Mouse (Mus musculus) hindbrain, embryonic 11.5 days (tissue): ENCODE results near the gene B4galnt2. TPM values are rescaled to one million over a fixed set of nuclear protein-coding genes. Genes with fewer than 3 reads are reported as not detected.

ENCODE experiments used
- ATAC-seq: fragments of 200-750 bp; cut with Nextera tagmentation; 2 replicates; pipeline ENCODE4 v1.8.0; 2017; ENCODE audit warnings: mild to moderate bottlenecking, moderate TSS enrichment, moderate library complexity; ENCODE audit not compliant: low FRiP score
- DNase-seq: peaks from one replicate; pipeline ENCODE4 v3.0.0-alpha.2; 2015; ENCODE audit warnings: low spot score
- H3K27ac ChIP-seq: fragments of 300-500 bp; sonication (generic); 2 replicates; pipeline ENCODE4 v1.5.1; 2014; ENCODE audit warnings: mild to moderate bottlenecking, low read depth, low read length
- H3K27me3 ChIP-seq: fragments of 300-500 bp; sonication (generic); 2 replicates; pipeline ENCODE4 v1.6.1; 2014; ENCODE audit warnings: mild to moderate bottlenecking, low read length, moderate library complexity, mixed read lengths; ENCODE audit not compliant: control insufficient read depth, insufficient read depth
- H3K36me3 ChIP-seq: fragments of 300-500 bp; sonication (generic); 2 replicates; pipeline ENCODE4 v1.6.1; 2014; ENCODE audit warnings: mild to moderate bottlenecking, low read length, moderate library complexity, mixed read lengths; ENCODE audit not compliant: control insufficient read depth, insufficient read depth
- H3K4me1 ChIP-seq: fragments of 300-500 bp; sonication (generic); replicated peaks from 2 replicates; pipeline ENCODE4 v1.6.1; 2014; ENCODE audit warnings: low read length, mixed read lengths; ENCODE audit not compliant: control insufficient read depth, insufficient read depth
- H3K4me2 ChIP-seq: fragments of 300-500 bp; sonication (generic); replicated peaks from 2 replicates; pipeline ENCODE4 v1.6.1; 2014; ENCODE audit warnings: mild to moderate bottlenecking, low read depth, low read length
- H3K4me3 ChIP-seq: fragments of 300-500 bp; sonication (generic); 2 replicates; pipeline ENCODE4 v1.5.1; 2014; ENCODE audit warnings: low read depth, low read length
- H3K9ac ChIP-seq: fragments of 300-500 bp; sonication (generic); 2 replicates; pipeline ENCODE4 v1.6.1; 2014; ENCODE audit warnings: low read depth, low read length
- H3K9me3 ChIP-seq: fragments of 300-500 bp; sonication (generic); 2 replicates; pipeline ENCODE4 v1.6.1; 2016; ENCODE audit warnings: low read length; ENCODE audit not compliant: control insufficient read depth
- WGBS: fragments of 180-500 bp; shearing (Covaris S2); extraction: QIAGEN DNeasy Blood & Tissue Kit; methylation state at CpG from one replicate; pipeline ENCODE4 v1.1.7; 2014; 5-methylcytosine and 5-hydroxymethylcytosine counted together
- polyA plus RNA-seq: library from polyadenylated mRNA; unstranded; fragments of >200 nt; fragmentation: Nextera tagmentation; extraction: Ambion mirVana; gene quantifications from 2 replicates; pipeline ENCODE4 v1.2.1, GENCODE M21; 2014

Gene B4galnt2
- polyA plus RNA-seq, 1 experiment from 2014 or later: not detected

- H3K9ac ChIP-seq: no peak overlapping the region
- no peaks in the 10 kb centered on the region for H3K9me3 ChIP-seq
- DNase-seq (no peak), ATAC-seq (no peak)
- no peak overlapping the region for H3K27ac ChIP-seq
- no peak overlapping the region for H3K4me2 ChIP-seq
- WGBS: 77% methylated on average over 5 of the region's 5 CpGs
- H3K4me3 ChIP-seq: no peak overlapping the region
- peaks cover 7% of the 10 kb centered on the region; the same call in 1 of the 2 replicates for H3K27me3 ChIP-seq
- no peaks in the 10 kb centered on the region for H3K4me1 ChIP-seq
- H3K36me3 ChIP-seq: no peaks in the 10 kb centered on the region
These were observed 73.8 kb downstream of the B4galnt2 start for GRCm38 (mm10) chr11:95840694-95841497.

GRCm38 (mm10) chr11:95838999-95839868, 75.5 kb downstream of the B4galnt2 start:
- ATAC-seq (no peak), DNase-seq (no peak)
- Histone ChIP-seq H3K9me3 (no peaks in the 10 kb centered on the region), H3K27me3 (peaks cover 19% of the 10 kb centered on the region), H3K27ac (no peak overlapping the region), H3K4me2 (no peak overlapping the region), H3K9ac (no peak overlapping the region), H3K4me1 (0 out of 2 replicates have a peak, but pooled peaks cover 3% of the 10 kb centered on the region), H3K36me3 (no peaks in the 10 kb centered on the region), H3K4me3 (no peak overlapping the region)
- 74% methylated on average over 8 of the region's 8 CpGs for WGBS

- H3K4me1 ChIP-seq: peaks cover 4% of the 10 kb centered on the region; the same call in 1 of the 2 replicates
- no peak overlapping the region for H3K4me2 ChIP-seq
- H3K9ac ChIP-seq: no peak overlapping the region
- DNase-seq (no peak), ATAC-seq (no peak)
- WGBS: 86% methylated on average over 4 of the region's 4 CpGs
- no peak overlapping the region for H3K27ac ChIP-seq
- H3K36me3 ChIP-seq: no peaks in the 10 kb centered on the region
- peaks cover 25% of the 10 kb centered on the region for H3K27me3 ChIP-seq
- H3K4me3 ChIP-seq: no peak overlapping the region
- no peaks in the 10 kb centered on the region for H3K9me3 ChIP-seq
These were observed 76.1 kb downstream of the B4galnt2 start for GRCm38 (mm10) chr11:95838598-95838997.

- Histone ChIP-seq H3K36me3 (no peaks in the 10 kb centered on the region), H3K9ac (no peak within 1 kb of the TSS), H3K4me3 (no peak within 1 kb of the TSS), H3K27ac (no peak within 1 kb of the TSS), H3K27me3 (peaks cover 41% of the 10 kb centered on the region), H3K4me1 (peaks cover 6% of the 10 kb centered on the region; the same call in 1 of the 2 replicates), H3K4me2 (no peak within 1 kb of the TSS), H3K9me3 (no peaks in the 10 kb centered on the region)
- WGBS: 79% methylated on average over 10 of the region's 10 CpGs
- ATAC-seq: no peak
- no peak for DNase-seq
These were observed 77.6 kb downstream of the B4galnt2 start, which contains the start of gene Gngt2 for GRCm38 (mm10) chr11:95837059-95837458. TSS of gene Gngt2 (plus strand) at chr11:95837216.

- H3K36me3 ChIP-seq: no peaks in the 10 kb centered on the region
- 84% methylated on average over 6 of the region's 6 CpGs for WGBS
- ATAC-seq (no peak), DNase-seq (no peak)
- no peak overlapping the region for H3K9ac ChIP-seq
- H3K4me3 ChIP-seq: no peak overlapping the region
- H3K4me2 ChIP-seq: no peak overlapping the region
- no peaks in the 10 kb centered on the region for H3K9me3 ChIP-seq
- H3K27ac ChIP-seq: no peak overlapping the region
- peaks cover 6% of the 10 kb centered on the region; the same call in 1 of the 2 replicates for H3K4me1 ChIP-seq
- peaks cover 43% of the 10 kb centered on the region for H3K27me3 ChIP-seq
These were observed 78.3 kb downstream of the B4galnt2 start for GRCm38 (mm10) chr11:95836433-95836832.

GRCm38 (mm10) chr11:95835832-95836231, 78.9 kb downstream of the B4galnt2 start:
- Histone ChIP-seq H3K27ac (no peak overlapping the region), H3K9me3 (no peaks in the 10 kb centered on the region), H3K4me3 (no peak overlapping the region), H3K4me1 (peaks cover 6% of the 10 kb centered on the region; the same call in 1 of the 2 replicates), H3K27me3 (peaks cover 49% of the 10 kb centered on the region), H3K36me3 (no peaks in the 10 kb centered on the region), H3K4me2 (no peak overlapping the region), H3K9ac (no peak overlapping the region)
- ATAC-seq (no peak), DNase-seq (no peak)
- WGBS: 46% methylated on average over 6 of the region's 6 CpGs

DNA sequence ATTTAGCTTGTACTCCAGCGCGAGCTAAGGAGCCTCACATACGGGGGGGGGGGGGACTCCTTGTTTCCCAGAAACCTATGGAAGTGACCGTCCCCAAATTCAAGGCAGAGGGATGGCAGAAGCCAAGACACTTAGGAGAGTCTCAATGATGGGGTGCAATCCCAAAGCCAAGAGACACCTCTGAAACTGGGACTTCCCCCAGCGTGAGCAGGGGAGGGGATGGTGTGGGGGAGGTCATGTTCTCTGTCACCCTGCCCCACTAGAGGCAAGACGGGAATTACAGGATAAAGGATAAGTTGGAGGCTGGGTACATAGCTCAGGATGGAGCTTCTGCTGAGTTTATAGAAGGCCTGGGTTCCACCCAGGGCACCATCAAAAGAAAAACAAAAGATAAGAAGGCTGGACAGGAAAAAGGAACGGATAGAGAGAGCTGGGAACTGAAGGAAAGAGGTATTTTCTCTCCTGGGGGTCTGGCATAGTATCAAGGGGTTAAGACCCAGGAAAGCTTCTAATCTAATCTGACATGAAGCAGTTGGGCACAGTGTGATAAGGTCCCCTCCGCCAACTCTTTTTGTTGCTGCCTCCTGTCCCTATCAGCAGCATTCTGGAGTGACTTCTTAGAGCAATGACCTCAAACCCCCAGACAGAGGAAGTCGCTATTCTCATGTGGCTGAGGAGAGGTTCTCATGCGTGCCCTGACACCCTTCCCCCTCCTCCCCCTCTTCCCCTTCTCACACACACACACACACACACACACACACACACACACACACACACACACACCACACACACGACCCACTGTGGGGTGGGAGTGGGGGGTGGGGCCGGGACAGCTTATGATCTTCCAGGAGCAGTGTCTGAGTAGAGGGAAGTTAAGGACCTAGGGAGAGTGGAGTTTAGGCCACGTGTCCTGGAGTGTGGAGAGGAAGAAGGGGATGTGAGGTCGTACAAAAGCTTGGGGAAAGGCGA, 79.7 kb downstream of the B4galnt2 start:
- Histone ChIP-seq H3K4me1 (peaks cover 6% of the 10 kb centered on the region; the same call in 1 of the 2 replicates), H3K9ac (0 out of 2 replicates have a peak overlapping the region, but pooled peaks have one; percentile 15), H3K4me2 (no peak overlapping the region), H3K9me3 (no peaks in the 10 kb centered on the region), H3K36me3 (no peaks in the 10 kb centered on the region), H3K27me3 (peaks cover 58% of the 10 kb centered on the region), H3K4me3 (no peak overlapping the region), H3K27ac (no peak overlapping the region)
- no peak for DNase-seq
- ATAC-seq: no peak
- WGBS: 24% methylated on average over 15 of the region's 15 CpGs
